Mouse (Mus musculus) C2C12 (cell line): ENCODE results near the gene Tmem39a.

Experiments used
- CEBPB ChIP-seq: IDR thresholded peaks from one replicate; pipeline ENCODE4 v1.6.1; 2011; ENCODE audit warnings: low read depth, mild to moderate bottlenecking, control low read depth, moderate library complexity
- CTCF ChIP-seq: IDR thresholded peaks from one replicate; pipeline ENCODE4 v1.5.1; 2011; ENCODE audit not compliant: control insufficient read depth, insufficient read depth, insufficient read length
- FOSL1 ChIP-seq: IDR thresholded peaks from one replicate; pipeline ENCODE4 v1.8.0; 2011; ENCODE audit warnings: mild to moderate bottlenecking, low read length; ENCODE audit not compliant: poor library complexity, insufficient read depth, severe bottlenecking
- MAX ChIP-seq: IDR thresholded peaks from one replicate; pipeline ENCODE4 v1.6.1; 2011; ENCODE audit warnings: mild to moderate bottlenecking, control low read depth
- USF1 ChIP-seq: IDR thresholded peaks from one replicate; pipeline ENCODE4 v1.6.1; 2011; ENCODE audit warnings: low read depth, mild to moderate bottlenecking, control low read depth, moderate library complexity

DNA sequence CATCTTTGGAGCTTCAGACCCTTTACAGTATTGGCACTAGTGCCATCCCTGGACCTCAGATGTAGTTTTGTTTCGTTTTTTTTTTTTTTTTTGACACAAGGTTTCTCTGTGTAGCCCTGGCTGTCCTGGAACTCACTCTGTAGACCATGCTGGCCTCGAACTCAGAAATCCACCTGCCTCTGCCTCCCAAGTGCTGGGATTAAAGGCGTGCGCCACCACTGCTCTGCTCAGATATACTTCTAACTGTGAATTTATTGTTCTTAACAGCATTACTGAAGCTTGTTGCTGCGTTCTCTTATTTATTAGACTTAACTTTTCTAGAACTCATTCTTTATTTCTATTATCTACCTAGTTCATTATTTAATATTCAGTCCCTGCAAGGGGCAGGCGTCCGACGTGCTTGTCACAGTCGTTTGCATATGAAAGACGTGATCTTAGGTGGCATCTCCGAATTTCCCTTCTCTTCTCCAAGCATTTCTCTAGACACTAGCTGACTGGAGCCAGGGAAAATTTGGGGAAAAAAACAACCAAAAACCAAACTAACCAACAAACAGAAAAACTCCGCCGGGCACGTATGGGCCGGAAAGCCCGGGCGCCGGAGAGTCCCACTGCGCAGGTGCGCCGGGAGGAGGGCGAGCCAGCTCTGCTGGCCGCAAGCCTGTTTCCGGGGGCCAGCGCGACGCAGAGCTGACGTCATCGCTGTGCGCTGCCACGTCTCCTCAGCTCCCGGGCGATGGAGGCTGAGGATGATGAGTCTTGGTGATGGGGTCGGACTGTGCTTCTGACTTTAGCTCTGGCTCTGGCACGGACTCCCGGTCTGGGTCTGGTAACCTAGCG is 3.9 kb downstream of the Tmem39a start:
- no peak for TF ChIP-seq CTCF
- TF ChIP-seq CEBPB = no peak
- TF ChIP-seq USF1 = no peak
- no peak for TF ChIP-seq MAX
- no peak for TF ChIP-seq FOSL1
